Comparison of ENCODE assay signal across 6 mouse cellular contexts in genomic region chr3:69424781-69425180, GRCm38 (mm10).
A peak's percentile ranks its signal among the peaks of the same experiment; 100 is the strongest.
DNase-seq lines count a peak whose midpoint lies in the region; ATAC-seq and TF ChIP-seq lines count a peak whose summit lies in the region.
"Not testable (repeated sequence)": the region's sequence is repeated elsewhere in the genome, so short reads cannot be mapped to it uniquely, and the experiment has no call there.

No protein-coding gene starts in this region.

- H3K36me3 ChIP-seq in forebrain, embryonic 14.5 days (ENCODE audit: control insufficient read depth, insufficient read depth, low read length); forebrain, postnatal 0 days (ENCODE audit: insufficient read depth); hindbrain, embryonic 16.5 days (ENCODE audit: control insufficient read depth, insufficient read depth, low read length); midbrain, embryonic 11.5 days (ENCODE audit: control insufficient read depth, insufficient read depth, low read length); midbrain, embryonic 15.5 days (replicated peaks); midbrain, embryonic 16.5 days (ENCODE audit: control insufficient read depth, insufficient read depth, low read length): not testable (repeated sequence)

- DNase-seq in forebrain, embryonic 14.5 days (ENCODE audit: low spot score); forebrain, postnatal 0 days: not testable (repeated sequence)
- peak; percentile 82 for DNase-seq in midbrain, embryonic 11.5 days (ENCODE audit: low spot score, missing footprints)

- not testable (repeated sequence) for H3K9ac ChIP-seq in forebrain, embryonic 14.5 days (ENCODE audit: low read length); forebrain, postnatal 0 days; hindbrain, embryonic 16.5 days (ENCODE audit: low read depth, low read length); midbrain, embryonic 11.5 days (ENCODE audit: low read length); midbrain, embryonic 15.5 days; midbrain, embryonic 16.5 days (ENCODE audit: low read depth, low read length)

- WGBS in forebrain, embryonic 14.5 days: 88% methylated on average over 2 of the region's 2 CpGs
- 87% methylated on average over 2 of the region's 2 CpGs for WGBS in forebrain, postnatal 0 days
- 84% methylated on average over 2 of the region's 2 CpGs for WGBS in hindbrain, embryonic 16.5 days
- 85% methylated on average over 2 of the region's 2 CpGs for WGBS in midbrain, embryonic 11.5 days
- WGBS in midbrain, embryonic 15.5 days: 78% methylated on average over 2 of the region's 2 CpGs
- 80% methylated on average over 2 of the region's 2 CpGs for WGBS in midbrain, embryonic 16.5 days

- TF ChIP-seq CTCF in forebrain, postnatal 0 days (IDR thresholded peaks at IDR 0.05; ENCODE audit: low read depth): not testable (repeated sequence)

- not testable (repeated sequence) for H3K27ac ChIP-seq in forebrain, embryonic 14.5 days (ENCODE audit: low read depth, low read length); forebrain, postnatal 0 days (ENCODE audit: low read depth, low read length); hindbrain, embryonic 16.5 days (ENCODE audit: low read depth, low read length); midbrain, embryonic 11.5 days (ENCODE audit: low read depth, low read length); midbrain, embryonic 15.5 days; midbrain, embryonic 16.5 days (ENCODE audit: low read length)

- not testable (repeated sequence) for H3K27me3 ChIP-seq in forebrain, embryonic 14.5 days (replicated peaks; ENCODE audit: control insufficient read depth, insufficient read depth, low read length); forebrain, postnatal 0 days (ENCODE audit: insufficient read depth, low read length); hindbrain, embryonic 16.5 days (replicated peaks; ENCODE audit: control insufficient read depth, insufficient read depth, low read length); midbrain, embryonic 11.5 days (ENCODE audit: control insufficient read depth, insufficient read depth, low read length); midbrain, embryonic 15.5 days (replicated peaks); midbrain, embryonic 16.5 days (ENCODE audit: control insufficient read depth, insufficient read depth, low read depth, low read length)

- H3K4me1 ChIP-seq in forebrain, embryonic 14.5 days (ENCODE audit: control insufficient read depth, insufficient read depth, low read length); forebrain, postnatal 0 days (ENCODE audit: insufficient read depth); hindbrain, embryonic 16.5 days (ENCODE audit: control insufficient read depth, insufficient read depth, low read depth, low read length); midbrain, embryonic 11.5 days (ENCODE audit: control insufficient read depth, insufficient read depth, low read length); midbrain, embryonic 15.5 days; midbrain, embryonic 16.5 days (ENCODE audit: control insufficient read depth, insufficient read depth, low read length): not testable (repeated sequence)

- H3K9me3 ChIP-seq in forebrain, embryonic 14.5 days (replicated peaks; ENCODE audit: control insufficient read depth, low read length); forebrain, postnatal 0 days (ENCODE audit: low read length); hindbrain, embryonic 16.5 days (ENCODE audit: control insufficient read depth, low read length); midbrain, embryonic 11.5 days (ENCODE audit: control insufficient read depth, low read length); midbrain, embryonic 15.5 days; midbrain, embryonic 16.5 days (replicated peaks; ENCODE audit: control insufficient read depth, low read length, poor library complexity, severe bottlenecking): not testable (repeated sequence)

- peak; percentile 50; the same call in 1 of the 2 replicates for ATAC-seq in forebrain, embryonic 14.5 days
- peak; percentile 42; the same call in 1 of the 2 replicates for ATAC-seq in forebrain, postnatal 0 days
- peak; percentile 29; the same call in 1 of the 2 replicates for ATAC-seq in hindbrain, embryonic 16.5 days
- not testable (repeated sequence) for ATAC-seq in midbrain, embryonic 11.5 days (ENCODE audit: low FRiP score)
- peak; percentile 38; the same call in 1 of the 2 replicates for ATAC-seq in midbrain, embryonic 15.5 days (replicated peaks)
- ATAC-seq in midbrain, embryonic 16.5 days: peak; percentile 63

- H3K4me2 ChIP-seq in forebrain, embryonic 14.5 days (ENCODE audit: low read length); forebrain, postnatal 0 days (ENCODE audit: low read depth); hindbrain, embryonic 16.5 days (ENCODE audit: low read length); midbrain, embryonic 11.5 days; midbrain, embryonic 15.5 days; midbrain, embryonic 16.5 days (ENCODE audit: low read length): not testable (repeated sequence)

- not testable (repeated sequence) for H3K4me3 ChIP-seq in forebrain, embryonic 14.5 days (ENCODE audit: low read depth, low read length); forebrain, postnatal 0 days (ENCODE audit: low read depth, low read length); hindbrain, embryonic 16.5 days (ENCODE audit: low read length); midbrain, embryonic 11.5 days (ENCODE audit: low read depth, low read length); midbrain, embryonic 15.5 days; midbrain, embryonic 16.5 days (ENCODE audit: low read depth, low read length)
